Mouse (Mus musculus): ENCODE measurements at regions not wholly inside any gene's neighbourhood (a gene's known extent, or its start where the extent isn't known, plus 50 kb on each side); places are given as distances from the start of the nearest gene placed in this dataset.

GRCm38 (mm10) chr2:71690277-71691161 is 54.9 kb upstream of the Itga6 start:
- no peak for DNase-seq (ENCODE audit: low spot score in 2 of 2)

GRCm38 (mm10) chr2:71694758-71695310 is 50.6 kb upstream of the Itga6 start:
- DNase-seq (ENCODE audit: low spot score in 2 of 2), result no peak
